Mouse (Mus musculus): ENCODE data around the gene Flt1.

Flt1 gene

DNA sequence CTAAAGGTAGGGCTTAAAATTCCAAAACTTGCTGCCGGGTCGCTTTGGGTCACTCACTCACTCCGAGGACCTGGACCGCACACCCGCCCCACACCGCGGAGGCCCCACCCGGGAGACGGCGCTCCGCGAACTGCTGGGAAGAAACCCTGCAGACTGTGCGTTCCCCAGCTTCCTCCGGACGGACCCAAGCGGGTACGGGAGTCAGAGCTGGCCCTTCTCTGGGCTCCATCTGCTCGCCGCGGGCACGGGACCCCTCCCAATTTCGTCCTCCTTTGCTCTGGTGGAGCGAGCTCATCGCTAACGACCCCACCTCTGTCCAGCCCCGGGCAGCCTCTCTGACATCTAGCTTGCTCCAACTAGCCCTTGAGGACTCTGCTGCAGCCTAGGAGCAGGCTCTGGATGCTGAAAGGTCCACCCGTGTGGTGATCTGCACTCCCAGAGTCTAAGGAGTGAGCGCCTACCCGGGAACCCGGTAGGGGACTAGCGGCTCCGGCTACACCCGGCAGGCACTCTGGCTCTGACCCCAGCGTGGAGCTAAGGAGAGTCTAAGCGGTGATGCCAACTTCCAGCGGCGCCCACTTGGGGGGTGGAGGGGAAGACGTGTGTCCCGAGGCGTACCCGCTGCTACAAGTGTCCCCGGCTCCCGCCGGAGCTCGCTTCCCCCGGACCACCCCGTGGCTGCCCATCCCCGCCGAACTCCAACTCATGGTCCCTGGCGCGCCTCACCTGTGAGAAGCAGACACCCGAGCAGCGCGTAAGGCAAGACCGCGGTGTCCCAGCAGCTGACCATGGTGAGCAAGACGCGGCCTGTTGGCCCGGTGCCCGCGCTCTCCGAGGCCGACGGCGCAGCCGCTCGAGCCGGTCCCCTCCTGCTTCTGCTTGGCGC, 623 bp downstream of the Flt1 start:
- DNase-seq (ENCODE audit: low read depth, low spot score) = peak; percentile 59

DNA sequence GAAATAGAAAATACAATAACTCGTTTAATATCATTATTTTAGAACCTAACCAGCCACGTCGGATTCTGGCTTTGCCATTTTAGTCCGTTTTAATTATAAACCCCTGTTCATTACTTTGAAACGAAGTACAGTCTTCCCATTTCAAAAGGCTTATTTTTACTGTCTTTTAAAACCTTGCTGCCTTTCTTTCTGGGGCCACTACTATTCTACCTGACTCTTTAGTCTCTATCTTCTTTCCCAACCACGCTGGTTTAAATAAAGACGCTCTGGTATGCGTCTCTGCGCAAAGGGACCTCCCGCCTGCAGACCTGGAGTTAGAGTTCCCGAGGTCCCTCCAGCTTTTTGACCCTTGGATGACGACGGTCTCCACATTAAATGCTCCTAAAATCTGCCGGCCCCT, 1.4 kb downstream of the Flt1 start:
- DNase-seq (ENCODE audit: low read depth, low spot score) = no peak

DNA sequence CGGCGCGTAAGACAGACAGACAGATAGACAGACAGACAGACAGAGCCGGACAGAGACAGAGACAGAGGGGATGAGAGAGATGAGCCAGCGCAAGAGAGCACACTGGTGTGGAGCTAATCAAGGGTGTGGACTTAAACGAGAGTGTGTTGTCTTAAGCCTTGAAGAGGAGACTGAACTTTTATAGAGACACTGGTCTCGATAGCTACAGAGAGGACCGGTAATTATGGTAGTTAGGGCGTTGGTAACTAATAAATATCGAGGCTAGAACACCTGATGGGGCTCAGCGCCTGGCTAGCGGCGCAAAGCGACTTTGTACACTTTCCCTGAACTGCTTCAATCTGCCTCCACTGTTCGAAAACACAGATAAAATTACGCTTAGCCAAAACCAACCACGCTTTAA, 2.0 kb downstream of the Flt1 start:
- DNase-seq (ENCODE audit: low read depth, low spot score) = no peak

DNA sequence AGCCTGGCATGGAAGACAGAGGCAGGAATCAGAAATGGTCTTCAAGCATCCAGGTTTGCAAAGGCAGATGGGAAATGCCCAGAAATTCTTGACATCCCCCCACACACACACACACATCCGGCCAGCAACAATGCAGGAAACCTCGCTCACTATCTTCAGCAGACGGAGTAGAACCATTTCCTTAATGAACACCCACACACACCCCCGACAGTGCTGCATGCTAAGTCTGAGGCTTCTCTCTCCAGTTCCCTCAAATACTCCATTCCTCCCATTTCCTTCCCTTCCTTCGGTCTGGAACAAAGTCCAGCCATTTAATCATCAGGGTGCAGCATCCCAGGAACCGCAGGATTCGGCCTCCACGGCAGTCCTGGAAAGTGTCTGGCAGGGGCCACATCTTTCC, 4.4 kb downstream of the Flt1 start:
- no peak for DNase-seq (ENCODE audit: low read depth, low spot score)

DNA sequence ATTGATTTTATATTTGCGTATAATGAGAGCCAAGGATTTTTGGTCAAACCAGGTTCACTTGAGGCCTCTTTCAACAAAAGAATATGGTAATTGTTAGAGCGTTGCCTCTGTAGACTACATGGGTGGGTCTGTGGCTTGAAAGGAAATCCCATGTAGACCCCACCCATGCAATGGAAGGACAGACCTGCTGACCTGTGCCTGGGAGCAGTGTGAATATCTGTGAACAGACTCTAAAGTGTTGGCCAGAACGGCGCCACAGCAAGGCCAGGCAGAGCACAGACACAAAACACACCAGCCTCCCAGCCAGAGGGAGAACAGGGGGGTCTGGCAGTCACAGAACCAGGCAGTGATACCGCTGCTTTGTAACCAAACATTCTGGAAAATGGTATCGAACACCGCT, 7.5 kb downstream of the Flt1 start:
- no peak for DNase-seq (ENCODE audit: low read depth, low spot score)

DNA sequence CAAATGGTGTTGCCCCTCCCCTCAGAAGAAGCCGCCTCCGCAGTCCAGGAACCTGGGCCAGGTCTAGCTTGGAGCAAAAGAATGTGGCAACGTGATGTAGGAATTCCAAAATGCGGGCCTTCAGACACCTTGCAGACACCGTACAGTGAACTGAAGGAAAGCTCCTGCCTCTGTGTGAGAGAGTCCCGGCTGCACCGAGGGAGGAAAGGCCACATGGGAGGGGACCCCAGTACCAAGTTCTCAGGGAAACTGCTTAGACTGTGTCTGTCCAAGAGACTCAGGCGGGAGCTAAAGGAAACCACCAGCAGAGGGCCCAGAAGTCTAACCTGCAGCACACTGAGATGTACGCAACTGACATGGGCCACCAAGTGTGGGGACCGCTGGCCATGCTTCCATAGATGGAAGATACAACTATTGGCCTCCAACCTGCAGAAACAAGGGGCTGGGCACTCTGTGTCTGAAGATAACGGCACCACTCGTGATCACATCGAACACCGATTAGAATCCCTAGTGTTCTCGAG, 9.1 kb downstream of the Flt1 start:
- peak; percentile 52 for DNase-seq (ENCODE audit: low read depth, low spot score)

DNA sequence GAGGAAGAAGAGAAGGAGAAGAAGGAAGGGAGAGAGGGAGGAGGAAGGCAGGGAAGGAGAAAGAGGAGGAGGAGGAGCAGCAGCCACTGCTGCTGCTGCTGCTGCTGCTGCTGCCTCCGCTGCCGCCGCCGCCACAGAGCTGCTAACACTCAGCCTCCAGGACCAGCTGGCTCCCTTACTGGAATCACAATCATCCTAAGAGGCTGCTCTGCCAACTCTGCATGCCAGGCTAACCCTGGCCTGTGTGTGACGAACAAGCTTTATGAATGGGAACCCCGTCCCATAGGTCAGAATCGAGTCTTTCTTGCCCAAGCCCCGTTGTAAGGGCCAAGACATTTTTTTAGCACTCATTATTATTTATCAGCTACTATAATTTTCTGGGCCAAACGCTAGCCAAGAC, 9.5 kb downstream of the Flt1 start:
- DNase-seq (ENCODE audit: low read depth, low spot score) = no peak

DNA sequence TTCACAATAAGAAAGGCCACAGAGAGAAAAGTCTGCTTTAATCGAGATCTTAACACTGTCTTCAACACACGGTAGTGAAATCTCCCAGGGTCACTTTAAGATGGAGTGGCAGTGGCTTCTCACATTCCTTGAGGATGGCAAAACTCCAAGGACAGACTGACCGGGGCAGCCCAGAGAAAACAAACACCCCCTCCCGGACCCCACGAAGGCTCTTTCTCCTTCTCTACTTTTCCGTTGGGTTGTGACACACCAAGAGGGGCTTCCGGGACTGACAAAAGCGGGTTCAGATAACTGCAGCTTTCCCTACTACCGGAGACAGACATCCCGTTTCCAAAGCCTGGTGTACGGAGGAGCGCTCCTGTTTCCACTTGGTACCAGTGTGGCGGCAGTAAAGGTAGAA, 10.4 kb downstream of the Flt1 start:
- no peak for DNase-seq (ENCODE audit: low read depth, low spot score)

DNA sequence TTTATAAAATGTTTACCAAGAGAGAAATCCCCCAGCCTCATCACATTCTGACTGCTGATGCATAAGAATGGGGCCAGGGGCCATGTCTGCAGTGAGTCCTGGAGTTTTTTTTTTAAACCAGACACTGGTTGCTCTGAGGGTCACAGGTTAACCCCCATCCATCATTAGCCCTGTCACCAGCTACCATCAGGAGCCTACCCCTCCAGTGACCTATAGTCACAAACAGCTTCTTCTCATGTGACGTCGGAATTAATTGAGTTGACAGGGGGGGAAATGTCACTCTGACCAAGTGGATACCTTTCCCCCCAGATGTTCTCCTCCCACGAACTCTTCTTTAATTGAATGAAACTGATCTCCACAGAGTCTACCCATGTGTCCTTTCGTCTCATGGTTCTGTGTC, 17.3 kb downstream of the Flt1 start:
- no peak for DNase-seq (ENCODE audit: low read depth, low spot score)

DNA sequence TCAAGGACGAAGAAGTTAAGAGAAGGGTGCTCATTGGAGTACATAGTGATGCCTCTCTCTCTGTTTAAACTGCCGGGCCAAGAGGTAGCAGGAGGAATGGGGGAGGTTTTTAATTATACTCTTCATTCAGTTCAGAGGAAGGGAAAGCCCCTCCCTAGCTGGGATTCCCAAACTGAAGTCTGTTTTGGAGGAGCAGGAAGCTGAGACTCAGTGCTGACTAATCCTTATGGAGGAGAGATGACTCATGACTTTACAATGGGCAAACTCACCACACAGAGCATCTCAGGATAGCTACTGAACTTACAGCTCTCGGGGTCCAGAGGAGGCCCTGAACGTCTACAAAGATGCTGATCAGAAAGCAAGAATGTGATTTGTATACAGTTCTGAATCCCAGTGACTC, 18.3 kb downstream of the Flt1 start:
- DNase-seq (ENCODE audit: low read depth, low spot score) = no peak

DNA sequence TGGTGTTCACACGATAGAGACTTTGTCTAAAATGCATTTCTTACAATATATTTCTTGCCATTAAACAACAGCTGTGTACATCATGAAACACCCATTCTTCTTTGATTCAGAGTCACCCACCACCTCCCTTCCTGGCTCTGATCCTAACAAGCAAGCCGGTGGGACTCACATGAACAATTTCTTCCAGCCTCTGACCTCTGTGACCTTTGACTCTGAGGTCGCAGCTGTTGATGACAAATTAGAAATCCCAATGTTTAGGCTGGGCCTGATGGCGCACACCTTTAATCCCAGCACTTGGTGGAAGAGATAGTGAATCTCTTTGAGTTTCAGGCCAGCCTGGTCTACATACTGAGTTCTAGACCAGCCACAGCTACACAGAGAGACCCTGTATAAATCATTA, 20.9 kb downstream of the Flt1 start:
- no peak for DNase-seq (ENCODE audit: low read depth, low spot score)

DNA sequence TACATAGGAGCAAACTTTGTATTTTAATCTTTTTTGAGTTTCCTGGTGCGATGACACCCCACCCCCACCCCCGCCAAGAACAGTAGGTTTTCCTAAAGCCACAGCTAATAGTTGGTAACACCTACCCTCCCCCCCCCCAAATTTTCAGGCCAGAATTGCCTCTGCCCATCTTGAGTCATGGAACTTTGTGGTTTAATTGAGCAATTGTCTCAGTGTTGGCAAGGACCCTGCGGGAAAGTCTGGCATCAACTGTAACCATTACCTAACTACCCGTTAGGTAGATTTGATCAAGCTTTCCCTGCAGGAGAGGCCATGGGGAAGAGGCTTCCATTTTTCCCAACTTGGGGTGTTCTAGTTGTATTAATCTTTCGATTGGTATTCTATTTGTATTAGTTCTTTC, 23.4 kb downstream of the Flt1 start:
- no peak for DNase-seq (ENCODE audit: low read depth, low spot score)

DNA sequence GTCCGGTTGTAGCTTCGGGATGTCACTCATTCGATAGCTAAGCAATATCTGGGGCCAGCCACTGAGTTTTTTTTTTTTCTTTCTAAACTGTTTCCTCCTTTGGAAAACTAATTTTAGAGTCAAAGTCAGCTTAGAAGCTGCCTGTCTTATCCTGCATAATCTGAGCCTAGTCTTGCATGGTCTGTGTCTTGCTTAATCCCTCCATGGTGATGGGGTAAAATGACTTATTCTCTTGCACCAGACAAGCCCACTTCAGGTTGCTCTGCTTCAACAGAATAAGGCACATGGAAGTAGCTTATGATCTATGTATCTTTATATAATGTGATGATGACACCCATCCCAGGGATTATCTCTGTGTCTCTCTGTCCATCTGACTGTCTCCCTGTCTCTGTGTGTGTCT, 24.8 kb downstream of the Flt1 start:
- DNase-seq (ENCODE audit: low read depth, low spot score) = no peak

DNA sequence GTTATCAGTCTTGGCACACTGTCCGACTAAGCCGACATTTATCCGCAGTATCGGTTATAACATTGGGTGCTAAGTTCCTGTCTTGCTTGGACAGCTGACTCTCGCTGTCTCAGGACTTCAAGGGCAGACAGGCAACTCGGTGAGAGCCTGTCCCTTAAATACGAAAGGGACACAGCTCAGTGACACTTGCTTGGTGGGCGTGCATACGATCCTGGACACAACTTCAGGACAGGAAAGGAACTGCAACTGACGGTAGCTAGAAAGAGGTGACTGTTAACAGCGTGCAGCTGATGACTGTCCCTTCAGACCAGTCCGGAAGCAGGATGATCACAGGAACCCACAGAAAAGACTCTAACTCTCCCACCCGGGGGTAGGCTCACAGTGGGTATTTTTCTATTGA, 27.8 kb downstream of the Flt1 start:
- DNase-seq (ENCODE audit: low read depth, low spot score) = peak; percentile 15

DNA sequence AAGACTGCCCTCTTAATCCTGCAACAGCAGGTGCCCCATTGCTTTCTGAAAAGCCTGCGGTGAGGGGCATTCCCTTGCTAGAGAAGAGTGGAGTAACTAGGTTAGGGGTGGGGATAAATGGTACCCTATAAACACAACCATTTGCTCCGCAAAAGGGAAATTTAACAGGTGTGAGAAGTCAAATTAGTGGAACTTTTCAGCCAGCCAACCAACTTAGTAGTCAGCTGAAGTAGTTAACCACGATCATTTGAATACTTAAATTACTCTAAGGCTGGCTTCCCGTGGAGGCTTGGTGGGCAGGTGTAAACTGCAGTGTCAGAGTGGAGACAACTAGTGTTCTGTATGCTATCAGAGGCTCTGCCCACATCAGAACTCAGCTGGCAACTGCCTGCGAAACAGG, 28.6 kb downstream of the Flt1 start:
- no peak for DNase-seq (ENCODE audit: low read depth, low spot score)

DNA sequence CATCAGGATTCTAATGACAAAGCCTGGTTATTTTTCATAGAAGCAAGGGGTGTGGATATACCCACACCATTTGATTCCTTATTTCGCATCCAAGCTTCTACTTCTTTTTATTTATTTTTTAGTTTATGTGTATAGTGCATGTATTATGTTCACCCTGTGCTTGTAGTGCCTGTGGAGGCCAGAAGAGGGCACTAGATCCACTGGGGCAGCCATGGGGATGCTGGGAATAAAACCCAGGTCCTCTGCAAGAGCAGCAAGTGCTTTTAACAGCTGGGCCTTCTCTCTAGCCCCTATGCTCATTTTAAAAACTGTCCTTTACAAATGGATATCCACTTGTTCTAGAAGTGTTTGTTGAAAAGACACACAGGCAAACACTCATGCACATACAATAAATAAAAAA, 33.2 kb downstream of the Flt1 start:
- DNase-seq (ENCODE audit: low read depth, low spot score) = no peak

DNA sequence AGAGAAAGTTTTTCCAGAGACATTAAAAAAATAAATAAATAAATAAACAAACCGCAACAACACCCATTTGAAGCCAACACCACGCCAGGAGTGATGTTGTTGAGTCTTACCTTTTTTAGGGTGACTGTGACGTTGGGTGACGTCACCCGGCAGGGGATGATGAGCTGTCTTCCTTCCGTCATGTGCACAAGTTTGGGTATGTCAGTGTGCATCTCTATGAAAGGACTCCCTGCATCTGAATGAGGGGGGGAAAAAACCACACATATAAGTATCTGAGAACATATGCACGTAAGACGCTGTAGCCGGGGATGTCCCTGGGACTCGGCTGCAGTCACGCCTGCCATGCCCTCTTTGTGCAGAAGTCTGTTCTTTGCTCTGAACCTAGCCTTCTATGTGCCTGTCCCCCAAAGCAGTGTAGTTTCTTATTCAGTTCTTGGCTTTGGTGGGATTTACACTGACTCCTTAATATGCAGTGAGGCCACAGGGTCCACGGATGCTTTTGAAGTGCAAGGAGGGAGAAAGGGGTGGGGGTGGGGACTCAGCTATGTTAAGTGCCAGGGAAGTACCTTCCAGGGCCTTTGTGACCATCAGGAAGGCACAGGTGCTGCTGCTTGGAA, 42.0 kb downstream of the Flt1 start:
- no peak for DNase-seq (ENCODE audit: low read depth, low spot score)

DNA sequence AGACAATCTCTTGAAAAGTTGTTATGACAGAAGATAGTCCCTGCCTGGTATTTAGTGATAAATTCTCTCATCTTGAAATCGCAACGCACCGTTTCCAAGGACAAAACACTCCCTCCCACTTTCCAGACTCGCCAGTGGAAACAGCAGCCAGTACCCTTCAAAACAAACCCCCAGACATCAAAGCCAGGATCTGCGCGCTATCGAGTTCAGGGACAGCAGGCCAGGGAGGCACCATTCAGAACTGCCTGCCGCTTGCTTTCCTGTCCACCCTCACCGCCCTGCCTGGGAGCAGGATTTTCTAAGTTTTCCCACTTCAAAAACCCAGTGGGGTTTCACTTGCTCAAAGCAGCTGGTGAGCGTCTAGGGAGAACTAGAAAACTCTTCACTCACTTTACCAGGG, 44.6 kb downstream of the Flt1 start:
- DNase-seq (ENCODE audit: low read depth, low spot score) = no peak

DNA sequence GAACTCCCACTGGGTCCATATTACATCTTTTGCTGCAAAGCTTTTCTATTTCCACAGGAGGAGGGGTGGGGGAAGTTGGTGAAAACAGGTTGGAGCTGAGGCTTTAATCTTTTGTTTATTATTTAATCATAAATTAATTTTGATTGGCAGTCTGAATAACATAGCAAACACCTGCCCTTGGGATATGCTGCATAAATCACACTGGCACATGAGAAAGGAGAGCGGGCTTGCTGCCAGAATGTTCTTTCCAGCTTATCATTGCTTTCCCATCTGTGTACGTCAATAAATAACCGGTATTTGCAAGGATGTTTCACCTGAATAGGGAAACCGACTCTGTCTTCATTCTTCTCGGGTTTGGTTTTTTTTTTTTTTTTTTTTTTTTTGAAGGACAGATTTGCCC, 45.1 kb downstream of the Flt1 start:
- no peak for DNase-seq (ENCODE audit: low read depth, low spot score)

DNA sequence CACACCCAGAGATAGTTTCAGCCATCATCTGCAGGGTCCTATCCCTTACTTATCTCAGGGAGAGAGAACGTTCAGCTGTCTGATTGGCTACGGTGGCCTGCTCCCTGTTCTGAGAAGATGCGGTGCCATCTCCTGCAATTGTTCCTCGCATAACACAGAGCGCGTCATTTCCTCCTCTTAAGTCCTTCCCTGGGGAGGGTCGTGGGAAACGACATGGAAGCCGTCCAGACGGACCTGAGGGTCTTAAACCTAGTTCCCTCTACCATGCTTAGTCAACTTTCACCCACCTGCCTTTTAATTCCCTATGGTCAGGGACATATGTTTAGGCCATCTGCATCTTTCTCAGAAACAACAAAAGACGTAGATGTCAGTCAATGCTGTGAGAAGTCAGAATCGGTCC, 46.5 kb downstream of the Flt1 start:
- no peak for DNase-seq (ENCODE audit: low read depth, low spot score)

DNA sequence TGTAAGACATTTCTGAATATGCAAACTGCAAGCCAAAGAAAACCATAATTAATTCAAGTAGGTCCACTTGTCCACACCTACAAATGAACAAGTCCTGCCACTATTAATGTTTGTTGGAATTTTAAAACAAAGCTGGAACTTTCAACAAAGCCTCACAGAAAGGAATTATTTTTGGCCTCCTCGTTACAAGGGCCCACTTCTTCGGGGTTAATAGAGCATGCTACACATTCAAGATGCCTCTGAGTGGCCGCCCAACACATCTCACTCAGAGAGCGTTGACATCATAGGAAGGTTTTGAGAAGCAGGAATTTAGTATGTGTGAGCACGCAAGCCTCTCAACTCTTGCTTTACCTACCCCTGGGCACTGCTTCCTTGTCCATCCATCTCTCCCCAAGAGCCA, 50.0 kb downstream of the Flt1 start:
- DNase-seq (ENCODE audit: low read depth, low spot score) = no peak

DNA sequence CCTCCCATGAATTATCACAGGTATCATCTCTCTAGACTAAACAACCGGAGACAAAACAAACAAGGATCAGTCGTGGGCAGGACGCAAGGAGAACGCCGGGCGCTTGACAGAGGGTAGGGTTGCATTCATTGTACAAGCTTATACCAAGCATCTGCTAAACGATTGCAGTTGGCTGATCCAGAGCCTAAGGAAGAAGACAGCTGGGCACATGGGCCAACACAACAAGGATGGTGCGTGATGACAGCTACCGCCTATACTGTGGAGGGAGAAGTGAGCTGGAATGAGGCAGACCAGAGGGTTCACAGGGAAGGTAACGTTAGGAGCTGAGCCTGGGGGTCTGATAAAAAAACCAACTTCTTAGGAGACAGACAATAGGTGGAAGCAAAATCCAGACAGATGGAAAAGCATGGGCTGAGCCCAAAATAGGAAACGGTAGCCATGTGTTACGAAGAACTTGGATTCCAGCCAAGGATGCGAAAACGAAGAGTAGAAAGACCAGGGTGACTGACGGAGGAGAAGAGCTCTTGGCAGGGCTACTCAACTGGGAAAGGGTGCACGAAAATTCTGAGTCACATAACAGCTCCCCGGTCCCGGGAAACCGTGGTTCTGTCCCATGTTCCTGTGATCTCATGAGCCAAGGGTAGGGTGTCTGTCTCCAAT, 53.9 kb downstream of the Flt1 start:
- no peak for DNase-seq (ENCODE audit: low read depth, low spot score)
